Mouse (Mus musculus) adrenal gland, postnatal 4 days (tissue): ENCODE results near the gene Hist1h2ao. TPM values are rescaled to one million over a fixed set of nuclear protein-coding genes. Genes with fewer than 3 reads are reported as not detected.
"Not testable (repeated sequence)": the region's sequence is repeated elsewhere in the genome, so short reads cannot be mapped to it uniquely, and the experiment has no call there.

Experiments
- DNase-seq, 2 experiments: peaks; one replicate each; pipeline ENCODE4 v3.0.0; 2021 to 2022; ENCODE audit warnings: low spot score in 2 of 2, mixed read lengths in 2 of 2
- long read RNA-seq, 2 experiments: library from polyadenylated mRNA; stranded (forward); transcript quantifications; one replicate each; pipeline ENCODE4 v2.0.0; 2021
- total RNA-seq, 2 experiments: library from RNA; stranded (reverse); gene quantifications; 2 replicates each; pipeline ENCODE4 v1.2.3; 2021

Gene Hist1h2ao
- 100 to 1,000 TPM; 477 to 608 TPM for total RNA-seq
- long read RNA-seq, experiment 1, transcript Hist1h2ao-201 (1 exons, 480 nt) = major isoform, 8 of 8 reads
- long read RNA-seq, experiment 1, partial matches to known transcripts = 0 of 8 reads
- long read RNA-seq, experiment 1, other reads (novel, unspliced or antisense) = 0 of 8 reads
- long read RNA-seq, experiment 2, transcript Hist1h2ao-201 (1 exons, 480 nt) = major isoform, 103 of 103 reads
- long read RNA-seq, experiment 2, partial matches to known transcripts = 0 of 103 reads
- long read RNA-seq, experiment 2, other reads (novel, unspliced or antisense) = 0 of 103 reads

DNA sequence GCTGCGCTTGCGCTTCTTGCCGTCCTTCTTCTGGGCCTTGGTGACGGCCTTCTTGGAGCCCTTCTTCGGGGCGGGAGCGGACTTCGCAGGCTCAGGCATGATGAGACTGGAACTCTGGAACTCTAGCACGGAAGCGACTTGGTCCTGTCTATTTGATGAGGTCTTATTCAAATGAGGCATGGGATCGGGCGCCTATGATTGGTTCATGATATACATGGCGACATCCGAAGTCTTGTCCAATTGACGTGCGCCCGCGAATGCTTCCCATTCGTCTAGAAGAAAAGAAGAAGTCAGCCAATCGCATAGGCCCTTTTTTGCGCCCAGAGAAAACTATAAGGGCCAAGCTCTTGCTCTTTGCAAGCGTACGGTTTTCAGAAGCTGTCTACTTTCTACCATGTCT lies at the start of gene Hist1h2ao, which contains the start of gene Hist1h2bq:
Gene Hist1h2ao (plus strand): TSS at position 393 of the 400 bp plus-strand sequence.
Gene Hist1h2bq (minus strand): TSS at position 125 of the 400 bp plus-strand sequence.
- not testable (repeated sequence) for DNase-seq

DNA sequence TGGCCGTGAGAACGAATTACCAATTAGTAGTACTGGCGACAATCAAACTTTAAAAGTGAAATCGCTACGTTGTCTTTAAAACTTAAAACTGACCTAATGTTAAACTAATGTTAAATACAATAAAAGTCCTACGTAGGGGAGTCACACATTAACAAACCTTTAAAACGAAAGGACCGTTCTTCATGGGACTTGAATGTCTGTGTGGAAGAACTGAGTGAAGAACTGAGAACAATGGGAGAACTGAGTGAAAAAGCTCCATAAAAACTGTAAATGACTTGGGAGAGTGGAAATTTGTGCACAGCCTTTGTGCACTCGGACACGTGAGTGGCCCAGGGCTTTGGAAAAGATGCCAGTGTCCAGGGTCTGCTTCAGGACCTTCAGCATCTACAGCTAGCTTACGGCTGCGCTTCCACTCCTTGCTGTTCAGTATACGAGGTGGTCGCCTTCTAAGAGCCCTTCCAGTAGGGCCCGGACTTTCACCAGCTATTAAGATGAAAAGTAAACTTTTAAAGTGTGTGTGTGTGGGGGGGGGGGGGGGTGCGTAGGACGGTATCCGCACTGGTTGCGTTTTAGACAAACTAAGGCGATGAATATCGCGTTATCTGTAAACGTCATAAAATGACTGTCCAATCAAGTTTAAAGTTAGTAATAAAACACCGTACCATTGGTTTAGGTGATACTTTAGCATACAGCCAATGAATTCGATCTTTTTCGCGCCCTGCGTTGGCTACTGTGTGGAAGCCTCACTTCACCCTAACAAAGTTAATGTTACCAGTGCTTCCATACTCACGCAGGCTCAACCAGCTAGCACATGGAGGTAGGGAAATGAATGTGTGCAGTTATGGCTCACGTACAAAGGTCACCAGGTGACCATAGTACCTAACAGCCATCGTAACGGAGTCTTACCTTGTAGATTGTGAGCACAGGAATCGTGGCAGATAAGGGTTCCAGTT lies 31.2 kb upstream of the Hist1h2ao start:
- peak in 1 of 2 experiments; percentile 44 for DNase-seq

DNA sequence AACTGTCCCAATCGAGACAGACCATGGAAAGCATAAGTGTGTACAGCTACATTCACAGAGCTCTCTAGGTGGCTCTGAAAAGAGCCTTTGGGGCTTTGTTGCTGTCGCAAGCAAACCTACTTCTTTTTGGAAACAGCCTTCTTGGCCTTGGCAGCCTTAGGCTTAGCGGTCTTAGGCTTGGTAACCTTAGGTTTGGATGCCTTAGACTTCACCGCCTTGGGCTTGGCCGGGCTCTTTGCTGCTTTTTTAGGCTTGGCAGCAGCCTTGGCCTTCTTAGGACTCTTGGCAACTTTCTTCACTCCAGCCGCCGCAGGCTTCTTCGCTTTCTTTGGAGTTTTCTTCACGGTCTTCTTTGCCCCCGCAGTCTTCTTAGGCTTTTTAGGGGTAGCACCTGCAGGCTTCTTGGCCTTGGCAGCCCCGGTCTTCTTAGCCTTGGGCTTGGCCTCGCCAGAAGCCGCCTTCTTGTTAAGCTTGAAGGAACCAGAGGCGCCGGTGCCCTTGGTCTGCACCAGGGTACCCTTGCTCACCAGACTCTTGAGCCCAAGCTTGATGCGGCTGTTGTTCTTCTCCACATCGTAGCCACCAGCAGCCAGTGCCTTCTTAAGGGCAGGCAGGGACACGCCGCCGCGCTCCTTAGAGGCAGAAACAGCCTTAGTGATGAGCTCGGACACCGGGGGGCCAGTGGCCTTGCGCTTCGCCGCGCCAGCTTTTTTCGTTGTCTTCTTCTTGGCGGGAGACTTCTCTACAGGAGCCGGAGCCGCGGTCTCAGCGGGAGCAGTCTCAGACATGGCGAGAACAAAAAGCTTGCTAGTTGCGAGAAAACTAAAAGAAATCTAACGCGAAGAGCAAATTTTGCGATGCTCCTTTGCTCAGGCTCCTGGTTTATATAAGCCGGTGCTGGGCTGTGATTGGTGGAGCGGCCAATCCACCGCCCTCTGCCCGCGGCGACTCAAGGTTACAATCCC lies 30.2 kb upstream of the Hist1h2ao start, which contains the start of gene Hist1h1b:
Gene Hist1h1b (minus strand): TSS at position 859 of the 965 bp plus-strand sequence.
- peak; percentile 47 to 49 for DNase-seq

DNA sequence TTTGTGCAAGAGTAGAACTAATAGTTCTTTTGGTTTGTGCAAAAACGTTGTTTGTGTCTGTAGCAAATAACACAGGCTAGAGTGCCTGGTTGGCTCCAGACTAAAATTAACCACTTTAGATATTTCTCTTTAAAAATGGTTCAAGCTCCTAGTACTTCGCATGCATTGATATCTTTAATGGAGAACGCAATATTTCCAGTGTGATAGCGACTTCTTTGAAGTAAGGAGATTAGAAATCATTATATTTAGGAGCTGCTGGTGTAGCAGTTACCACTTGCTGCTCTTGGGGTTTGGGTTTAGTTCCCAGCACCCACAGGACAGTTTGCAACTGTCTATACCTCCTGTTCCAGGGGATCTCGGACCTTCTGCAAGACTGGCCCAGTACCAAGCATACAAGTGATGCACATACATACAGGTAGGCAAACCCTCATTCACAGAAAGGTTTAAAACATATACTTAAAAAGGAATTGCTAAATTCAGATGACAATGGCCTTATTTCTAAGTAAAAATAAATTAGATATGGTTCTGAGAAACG lies 29.2 kb upstream of the Hist1h2ao start:
- no peak for DNase-seq

DNA sequence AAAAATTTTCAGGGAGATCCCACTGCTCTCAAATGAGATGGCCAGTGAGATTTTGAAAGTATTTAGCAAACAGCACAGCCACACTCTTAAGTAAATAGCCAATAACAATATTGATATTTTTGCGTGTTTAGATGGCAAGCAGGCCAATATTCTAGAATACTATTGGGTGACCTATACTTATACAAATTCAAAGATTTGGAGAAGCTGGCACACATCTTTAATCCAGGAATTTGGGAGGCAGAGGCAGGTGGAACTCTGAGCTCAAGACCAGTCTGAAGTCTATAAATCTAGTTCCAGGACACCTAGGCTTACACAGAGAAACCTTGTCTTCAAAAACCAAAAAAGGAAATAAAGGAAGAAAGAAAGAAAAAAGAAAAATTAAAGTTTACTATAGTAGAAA lies 28.6 kb upstream of the Hist1h2ao start:
- DNase-seq = no peak

DNA sequence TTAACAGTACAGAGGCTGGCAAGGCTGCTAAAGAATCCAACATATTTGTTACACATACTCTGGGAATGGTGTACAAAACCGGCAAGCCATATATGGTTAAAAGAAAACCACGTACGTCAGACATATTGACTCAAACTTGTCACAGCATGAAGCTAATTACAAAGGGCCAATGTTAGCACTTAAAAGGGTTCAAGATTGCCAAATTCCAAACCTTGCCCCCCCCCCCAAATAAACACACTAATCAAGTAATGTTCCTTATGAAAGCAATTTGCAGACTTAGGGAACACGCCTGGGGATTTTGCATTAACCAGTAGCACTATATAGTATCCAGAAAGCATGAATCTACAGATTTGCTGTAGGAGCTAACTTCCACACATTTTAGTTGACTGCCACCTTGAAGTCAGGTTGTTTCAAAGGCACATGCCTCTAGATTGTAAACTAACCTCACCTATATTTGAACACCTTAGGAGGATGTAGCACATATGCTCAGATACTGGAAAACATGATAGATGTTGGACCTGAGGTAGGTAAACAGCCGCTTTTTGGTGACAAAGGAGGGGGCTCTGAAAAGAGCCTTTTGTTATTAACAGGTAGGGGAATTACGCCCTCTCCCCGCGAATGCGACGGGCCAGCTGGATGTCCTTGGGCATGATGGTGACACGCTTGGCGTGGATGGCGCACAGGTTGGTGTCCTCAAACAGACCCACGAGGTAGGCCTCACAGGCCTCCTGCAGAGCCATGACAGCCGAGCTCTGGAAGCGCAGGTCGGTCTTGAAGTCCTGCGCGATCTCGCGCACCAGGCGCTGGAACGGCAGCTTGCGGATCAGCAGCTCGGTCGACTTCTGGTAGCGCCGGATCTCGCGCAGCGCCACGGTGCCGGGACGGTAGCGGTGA lies 27.7 kb upstream of the Hist1h2ao start:
- not testable (repeated sequence) for DNase-seq

DNA sequence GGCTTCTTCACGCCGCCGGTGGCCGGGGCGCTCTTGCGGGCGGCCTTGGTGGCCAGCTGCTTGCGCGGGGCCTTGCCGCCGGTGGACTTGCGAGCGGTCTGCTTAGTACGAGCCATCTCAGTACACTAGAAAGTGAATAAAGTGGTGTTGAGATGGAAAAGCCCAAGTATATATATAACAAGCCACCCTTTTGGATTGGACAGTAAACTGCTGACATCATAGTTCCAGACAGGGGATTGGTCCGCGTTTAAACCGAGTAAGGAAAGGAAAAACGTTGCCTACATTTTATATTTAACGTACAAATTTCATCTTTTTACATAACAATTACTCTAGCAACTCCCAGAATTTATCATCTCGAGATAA lies 27.0 kb upstream of the Hist1h2ao start, which contains the start of gene Hist1h3i:
Gene Hist1h3i (minus strand): TSS at position 116 of the 363 bp plus-strand sequence.
- peak in 1 of 2 experiments; percentile 21 for DNase-seq

DNA sequence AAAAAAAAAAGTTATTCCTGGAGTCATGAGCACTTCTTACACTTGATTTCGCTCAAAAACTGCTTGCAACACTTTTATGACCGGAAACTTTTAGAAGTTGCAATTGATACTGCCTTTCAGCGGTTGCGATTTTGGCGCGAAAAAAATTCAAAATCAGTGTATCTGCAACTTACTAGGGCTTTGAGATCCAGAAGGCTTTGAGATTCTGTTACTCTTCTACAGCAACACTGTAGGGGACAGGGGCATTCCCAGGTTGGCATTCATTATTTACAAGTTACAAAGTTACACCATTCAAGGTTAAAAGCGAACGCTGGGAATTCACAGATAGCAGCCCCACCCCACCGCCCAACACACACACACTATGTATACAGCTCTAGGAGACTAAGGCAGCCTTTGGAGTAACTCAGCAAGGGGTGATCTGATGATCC lies 26.5 kb upstream of the Hist1h2ao start:
- DNase-seq = no peak

DNA sequence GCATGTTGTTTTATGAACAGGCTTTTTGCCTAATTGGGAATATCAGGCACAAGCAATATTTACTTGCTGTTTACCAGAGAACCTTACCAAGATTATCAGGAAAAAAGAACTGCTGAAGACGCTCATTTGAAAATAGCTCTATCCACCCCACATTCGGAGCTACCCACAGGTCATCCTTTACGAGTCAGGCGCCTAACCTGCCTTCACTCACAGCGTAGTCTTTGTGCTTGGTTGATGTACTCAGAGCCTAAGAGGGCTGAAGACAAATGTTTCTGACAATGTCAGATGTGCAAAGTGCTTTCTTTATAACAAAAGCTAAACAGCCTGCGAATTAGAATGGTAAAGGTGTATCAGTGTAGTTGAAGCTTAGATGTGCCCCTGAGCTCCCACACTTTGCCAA lies 26.0 kb upstream of the Hist1h2ao start:
- no peak for DNase-seq

DNA sequence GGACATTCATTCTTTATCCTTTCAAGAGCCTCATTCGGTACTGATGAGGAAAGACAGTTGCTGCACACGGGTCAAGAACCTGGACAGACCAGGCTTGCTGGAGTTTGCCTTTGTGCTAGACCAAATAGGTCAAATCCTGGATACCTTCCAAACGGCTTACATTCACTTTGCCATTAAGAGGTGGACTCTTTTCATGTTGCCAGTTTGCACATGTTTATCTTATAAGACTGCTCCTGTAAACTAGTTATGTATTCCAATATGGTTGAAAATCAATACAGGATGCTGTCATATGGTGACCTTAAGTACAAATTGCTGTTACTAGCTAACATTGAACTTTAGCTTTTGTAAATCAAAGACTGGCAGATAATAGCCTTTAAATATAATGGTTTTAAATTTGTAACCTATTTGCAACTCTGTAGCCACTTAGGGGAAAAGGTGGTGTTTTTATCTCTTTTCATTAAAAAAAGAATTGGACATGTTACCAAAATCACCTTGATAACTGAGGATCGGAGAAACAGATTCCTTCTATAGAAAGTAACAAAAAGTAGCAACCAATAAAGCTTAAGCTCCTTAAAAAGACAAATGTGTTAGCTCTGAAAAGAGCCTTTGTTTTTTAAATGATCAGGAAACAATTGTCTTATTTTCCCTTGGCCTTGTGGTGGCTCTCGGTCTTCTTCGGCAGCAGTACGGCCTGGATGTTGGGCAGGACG lies 23.9 kb upstream of the Hist1h2ao start:
- DNase-seq = no peak

DNA sequence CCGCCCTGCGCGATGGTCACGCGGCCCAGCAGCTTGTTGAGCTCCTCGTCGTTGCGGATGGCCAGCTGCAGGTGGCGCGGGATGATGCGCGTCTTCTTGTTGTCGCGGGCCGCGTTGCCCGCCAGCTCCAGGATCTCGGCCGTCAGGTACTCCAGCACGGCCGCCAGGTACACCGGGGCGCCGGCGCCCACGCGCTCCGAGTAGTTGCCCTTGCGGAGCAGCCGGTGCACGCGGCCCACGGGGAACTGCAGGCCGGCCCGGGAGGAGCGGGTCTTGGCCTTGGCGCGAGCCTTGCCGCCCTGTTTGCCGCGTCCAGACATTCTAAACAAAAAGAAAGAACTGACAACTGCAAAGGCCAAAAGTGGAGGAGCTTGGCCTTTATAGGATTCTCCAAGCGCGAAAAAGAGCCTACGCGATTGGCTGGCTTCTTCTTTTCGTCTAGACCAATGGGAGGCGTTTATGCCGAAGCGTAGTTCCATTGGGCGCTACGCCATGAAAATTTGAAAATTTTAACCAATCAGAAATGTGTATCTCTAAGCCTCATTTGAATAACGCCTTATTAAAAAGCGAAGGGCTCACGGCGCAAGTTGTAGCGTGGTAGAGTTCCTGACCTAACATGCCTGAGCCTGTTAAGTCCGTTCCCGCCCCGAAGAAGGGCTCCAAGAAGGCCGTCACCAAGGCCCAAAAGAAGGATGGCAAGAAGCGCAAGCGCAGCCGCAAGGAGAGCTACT lies 23.2 kb upstream of the Hist1h2ao start, which contains the start of the genes Hist1h2an and Hist1h2bp:
Gene Hist1h2an (minus strand): TSS at position 320 of the 731 bp plus-strand sequence.
Gene Hist1h2bp (plus strand): TSS at position 563 of the 731 bp plus-strand sequence.
- peak; percentile 33 to 69 for DNase-seq

DNA sequence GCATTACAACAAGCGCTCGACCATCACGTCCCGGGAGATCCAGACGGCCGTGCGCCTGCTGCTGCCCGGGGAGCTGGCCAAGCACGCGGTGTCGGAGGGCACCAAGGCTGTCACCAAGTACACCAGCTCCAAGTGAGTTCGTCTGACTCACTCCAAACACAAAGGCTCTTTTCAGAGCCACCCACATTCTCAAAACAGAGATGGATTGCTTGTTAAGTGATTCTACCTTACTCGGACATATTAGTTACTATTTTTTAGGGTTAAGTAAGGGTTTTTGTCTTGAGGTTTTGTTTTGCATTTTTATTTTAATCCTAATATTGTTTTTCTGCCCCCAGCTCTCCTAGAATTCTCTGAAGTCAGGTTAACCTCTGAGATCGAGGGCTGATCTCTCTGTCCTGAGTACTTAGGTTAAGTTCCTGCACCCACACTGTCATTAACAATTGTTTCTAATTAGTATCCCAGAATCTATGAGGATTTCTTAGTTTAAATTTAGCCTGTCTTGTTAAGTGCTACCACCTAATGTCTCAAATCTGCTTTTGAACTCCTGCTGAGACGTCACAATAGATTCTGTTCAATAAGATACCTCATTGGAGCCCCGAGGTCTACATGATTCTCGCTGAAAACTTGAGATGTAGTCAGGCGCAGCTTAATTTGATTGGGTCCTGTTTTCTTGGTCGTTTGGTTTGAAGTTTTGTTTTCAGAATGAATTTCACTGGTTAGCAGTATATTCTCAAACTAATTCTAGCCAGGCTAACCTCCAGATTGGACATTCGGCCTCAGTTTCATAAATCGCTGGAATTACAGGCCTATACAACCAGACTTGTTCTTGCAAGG lies 22.3 kb upstream of the Hist1h2ao start:
- DNase-seq = no peak

DNA sequence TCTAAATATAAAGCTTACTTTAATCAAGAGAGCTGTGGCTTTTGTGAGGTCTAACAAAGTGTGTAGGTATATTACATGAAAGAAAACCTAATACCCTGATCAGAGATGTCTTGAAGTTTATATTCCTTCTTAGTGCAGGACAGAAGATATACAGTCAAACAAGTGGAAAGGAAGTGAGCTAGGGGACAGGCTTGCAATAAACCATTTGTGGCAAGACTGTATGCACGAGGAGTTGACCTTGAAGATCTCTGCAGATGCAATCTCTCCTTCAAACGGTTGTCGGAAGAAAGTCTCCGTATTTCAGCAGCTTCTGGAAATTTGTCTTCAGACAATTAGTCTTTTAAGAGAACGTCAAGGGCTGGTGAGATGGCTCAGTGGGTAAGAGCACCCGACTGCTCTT lies 20.3 kb upstream of the Hist1h2ao start:
- DNase-seq = no peak

DNA sequence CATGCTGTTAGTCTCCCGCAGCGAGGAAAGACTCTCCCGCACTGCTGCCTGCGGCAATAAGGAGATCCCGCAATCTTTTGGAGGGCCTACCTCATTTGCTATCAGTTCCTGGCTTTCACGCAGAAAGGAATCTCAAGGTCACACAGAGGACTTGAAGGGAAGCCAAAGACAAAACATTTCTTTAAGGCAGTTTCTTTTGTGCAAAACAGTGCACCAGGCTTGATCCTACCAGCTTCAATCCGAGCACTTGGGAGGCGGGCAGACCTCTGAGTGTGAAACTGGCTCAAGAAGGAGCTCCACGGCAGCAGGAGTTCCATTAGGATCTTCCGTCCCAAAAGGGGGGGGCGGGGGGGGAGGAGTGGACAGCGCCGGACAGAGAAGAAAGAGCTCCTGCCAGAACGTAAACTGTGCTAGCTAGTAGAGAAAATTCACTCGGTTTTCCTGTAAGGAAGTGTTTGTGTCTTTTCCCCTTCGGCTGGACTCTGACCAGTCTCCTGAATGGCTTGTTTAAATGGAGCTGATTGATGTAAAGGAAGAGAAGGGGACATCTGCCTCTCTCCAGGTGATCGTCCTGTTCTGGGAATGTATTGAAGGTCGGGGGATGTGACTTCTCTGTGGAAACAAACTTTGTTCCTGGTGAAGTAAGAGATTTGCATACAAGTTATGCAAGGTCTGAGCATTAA lies 19.5 kb upstream of the Hist1h2ao start:
- DNase-seq = no peak

DNA sequence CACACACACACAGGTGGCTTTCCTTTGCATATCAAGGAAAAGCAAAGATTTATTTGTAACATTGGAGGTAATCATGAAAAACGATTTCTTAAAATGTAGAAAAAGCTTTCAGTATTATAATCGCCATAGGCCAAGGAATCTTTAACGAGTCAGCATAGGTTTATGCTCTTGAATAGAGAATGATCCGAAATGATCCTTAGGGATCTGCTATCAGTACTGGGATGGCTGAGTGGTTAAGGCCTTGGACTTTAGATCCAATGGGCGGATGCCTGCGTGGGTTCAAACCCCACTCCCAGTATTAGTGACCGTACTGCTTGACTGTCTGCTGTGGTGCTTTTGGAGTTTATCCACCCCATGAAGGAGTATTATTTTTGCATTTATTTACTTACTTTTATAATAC lies 14.7 kb upstream of the Hist1h2ao start:
- DNase-seq = no peak

DNA sequence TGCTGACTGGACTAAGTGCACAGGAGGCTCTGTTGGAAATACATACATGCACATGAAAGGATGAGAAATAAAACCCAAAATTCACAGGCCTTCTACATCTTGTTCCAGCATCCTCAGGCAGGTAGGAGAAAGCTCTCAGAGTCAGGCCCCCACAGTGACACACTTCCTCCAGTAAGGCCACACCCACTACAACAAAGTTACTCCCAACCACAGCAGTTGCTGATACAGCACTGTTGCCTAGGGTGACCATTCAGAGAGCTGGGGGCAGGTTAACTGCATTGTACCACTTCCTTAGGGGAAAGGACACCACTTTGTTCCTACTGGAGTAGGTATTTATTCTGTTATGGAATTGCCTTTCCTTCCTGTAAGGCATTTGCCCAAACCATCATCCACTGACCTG lies 13.1 kb upstream of the Hist1h2ao start:
- not testable (repeated sequence) for DNase-seq
